Mouse (Mus musculus): ENCODE results near the gene Syne2.

Gene Syne2

DNA sequence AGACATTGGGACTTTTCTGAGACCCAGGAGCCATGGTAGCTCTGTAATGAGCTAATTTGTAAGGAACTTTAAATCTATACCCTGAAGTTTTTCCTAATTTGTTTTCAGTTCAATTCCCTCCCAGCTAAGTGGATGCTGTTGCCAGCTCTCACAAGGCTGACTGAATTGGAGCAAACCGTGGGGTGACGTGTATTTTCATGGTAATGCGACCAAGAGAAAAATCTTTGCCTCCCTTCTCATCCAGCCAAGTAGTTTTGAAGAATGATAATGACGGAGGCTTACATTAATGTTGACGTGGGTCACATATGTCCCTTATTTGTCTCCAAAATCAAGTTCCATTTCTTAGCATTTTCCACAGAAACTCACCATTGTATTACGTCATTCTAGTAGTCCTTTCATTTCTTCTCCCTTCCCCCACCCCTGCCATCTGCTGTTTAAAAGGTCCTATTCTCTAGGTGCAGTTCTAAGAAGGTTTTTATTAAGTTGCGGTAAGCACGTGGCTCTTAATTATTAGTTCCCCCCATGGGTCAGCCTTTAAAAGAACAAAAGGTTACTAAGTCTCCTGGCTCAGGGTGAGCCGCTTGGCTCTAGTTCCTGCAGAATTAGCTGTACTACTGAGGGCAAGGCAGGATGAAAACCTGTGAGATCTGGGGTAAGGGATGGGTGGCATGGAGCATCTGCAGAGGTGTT is 55.8 kb downstream of the Syne2 start:
- no peak for DNase-seq

DNA sequence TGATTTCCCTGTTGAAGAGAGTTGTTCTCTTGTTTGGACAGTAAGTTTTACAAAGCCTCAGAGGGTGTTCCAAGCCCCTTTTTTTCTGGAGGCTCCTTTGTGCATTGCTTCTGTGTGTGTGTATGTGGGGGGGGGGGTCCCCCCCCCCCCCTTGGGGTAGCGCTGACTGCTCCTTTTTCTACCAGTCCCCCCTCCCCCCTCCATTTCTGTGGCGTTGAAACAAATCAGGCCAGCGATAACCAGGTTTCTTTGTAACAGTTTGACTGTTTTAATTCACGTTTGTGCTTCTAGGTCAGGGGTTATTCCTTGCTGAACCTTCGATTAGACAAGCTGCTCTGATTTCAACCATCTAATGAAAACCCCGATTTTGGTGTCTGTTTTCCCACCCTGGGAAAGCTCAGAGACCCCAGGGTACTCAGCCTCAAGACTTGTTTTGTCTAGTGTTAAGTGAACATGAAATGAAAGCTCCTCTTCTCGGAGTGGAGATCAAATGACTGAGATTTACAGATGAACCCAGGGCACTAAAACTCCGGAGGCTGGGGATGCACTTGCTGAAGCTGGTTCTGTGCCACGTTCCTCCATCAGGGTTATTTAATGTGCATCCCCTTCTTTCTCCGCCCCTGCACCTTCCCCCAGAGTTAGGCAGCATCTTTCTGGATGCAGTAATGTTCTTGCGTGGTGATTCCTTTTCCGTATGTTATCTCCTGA is 56.5 kb downstream of the Syne2 start:
- DNase-seq = no peak

DNA sequence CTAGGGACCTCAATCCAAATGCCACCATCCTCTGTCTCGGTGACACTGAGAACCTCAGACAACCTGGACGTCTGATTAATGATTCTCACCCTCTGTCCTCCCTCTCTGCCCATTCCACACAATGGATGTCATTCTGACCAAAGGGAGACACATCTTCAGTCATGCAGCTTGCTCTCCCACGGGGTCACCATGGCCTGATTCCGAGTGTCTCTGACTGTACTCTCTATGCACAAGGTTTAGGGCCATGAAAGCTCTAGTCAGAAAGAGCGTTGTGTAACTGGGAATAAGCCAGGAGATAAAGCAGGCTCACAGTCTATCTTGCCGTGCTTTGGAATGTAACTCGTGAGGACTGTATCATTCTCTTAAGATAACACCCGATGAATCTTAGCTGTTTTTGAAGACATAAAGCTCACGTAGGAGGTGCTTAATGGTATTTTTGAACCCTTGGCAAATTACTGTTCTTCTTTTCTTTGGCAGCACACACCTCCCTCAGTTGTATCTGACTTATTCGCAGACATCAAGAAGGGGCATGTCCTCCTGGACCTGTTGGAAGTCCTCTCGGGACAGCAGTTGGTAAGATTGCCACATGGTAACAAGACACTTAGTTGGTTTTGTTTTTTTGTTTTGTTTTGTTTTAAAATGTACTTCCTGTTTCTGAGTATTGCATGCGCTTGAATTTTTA is 61.8 kb downstream of the Syne2 start:
- no peak for DNase-seq

DNA sequence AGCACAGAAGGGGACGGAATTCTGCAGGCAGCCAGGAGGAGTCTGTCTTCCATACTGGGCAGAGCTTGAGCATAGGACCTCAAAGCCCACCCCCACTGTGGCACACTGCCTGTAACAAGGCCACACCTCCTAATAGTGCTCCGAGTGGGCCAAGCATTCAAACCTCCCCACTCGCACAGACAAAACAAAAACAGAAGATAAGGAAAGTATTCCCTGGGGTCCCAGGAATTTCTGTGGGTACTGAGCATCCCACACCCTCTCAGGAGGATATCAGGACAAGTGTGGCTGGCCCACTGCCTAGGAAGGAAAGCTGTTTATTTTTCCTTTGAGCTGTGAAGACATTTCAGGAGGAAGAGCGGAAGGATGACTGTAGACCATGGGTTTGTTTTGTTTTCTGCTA is 63.6 kb downstream of the Syne2 start:
- DNase-seq = no peak

DNA sequence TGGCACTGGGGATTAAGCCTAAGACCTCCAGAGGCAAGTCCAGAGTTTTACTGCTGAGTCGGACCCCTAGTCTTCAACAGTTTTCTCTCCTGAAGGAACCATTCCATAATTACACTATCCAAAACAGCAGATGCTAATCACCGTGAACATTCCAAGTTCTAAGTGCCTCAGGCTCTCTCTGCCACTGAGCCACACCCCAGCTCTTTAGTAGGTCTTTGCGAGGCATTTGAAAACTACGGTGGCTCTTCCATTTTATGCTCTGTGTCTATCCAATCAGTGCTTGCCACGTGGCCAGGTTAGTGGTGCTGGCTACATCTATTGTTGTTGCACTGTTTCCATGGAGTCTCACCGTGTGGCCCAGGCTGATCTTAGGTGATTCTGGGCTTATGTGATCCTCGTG is 68.2 kb downstream of the Syne2 start:
- no peak for DNase-seq

DNA sequence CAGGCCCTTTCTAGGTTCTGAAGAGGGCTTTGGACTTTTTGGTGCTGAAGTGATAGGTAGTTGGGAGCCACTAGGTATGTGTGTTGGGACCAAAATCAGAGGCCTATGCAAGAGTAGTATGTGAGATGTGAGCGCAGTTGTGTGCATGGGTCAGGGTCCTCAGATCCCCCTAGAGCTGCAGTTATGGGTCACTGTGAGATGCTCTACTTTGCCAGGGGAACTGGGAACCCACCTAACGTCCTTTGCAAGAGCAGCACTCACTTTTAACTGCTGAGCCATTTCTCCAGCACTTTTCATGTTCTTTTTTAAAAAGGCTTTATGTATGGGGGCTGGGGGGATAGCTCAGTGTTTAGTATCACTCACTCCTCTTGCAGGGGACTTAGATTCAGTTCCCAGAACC is 69.0 kb downstream of the Syne2 start:
- DNase-seq = no peak

DNA sequence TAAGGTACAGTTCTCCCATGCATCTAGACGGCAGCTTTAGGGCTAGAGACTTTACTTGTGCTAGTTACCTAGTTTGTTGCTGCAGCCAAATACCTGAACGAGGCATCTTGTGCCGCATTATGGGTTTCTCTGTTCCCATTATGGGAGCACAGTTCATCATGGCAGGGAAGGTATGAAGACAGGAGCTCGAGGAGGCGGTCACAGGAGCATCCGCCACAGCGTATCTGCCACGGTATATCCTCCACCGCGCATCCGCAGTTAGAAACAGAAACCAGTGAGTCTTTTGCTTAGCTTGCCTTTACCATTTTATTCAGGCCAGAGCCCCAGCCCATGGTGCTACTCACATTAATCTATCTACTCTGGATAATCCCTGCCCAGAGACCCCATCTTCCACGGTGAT is 70.8 kb downstream of the Syne2 start:
- no peak for DNase-seq

DNA sequence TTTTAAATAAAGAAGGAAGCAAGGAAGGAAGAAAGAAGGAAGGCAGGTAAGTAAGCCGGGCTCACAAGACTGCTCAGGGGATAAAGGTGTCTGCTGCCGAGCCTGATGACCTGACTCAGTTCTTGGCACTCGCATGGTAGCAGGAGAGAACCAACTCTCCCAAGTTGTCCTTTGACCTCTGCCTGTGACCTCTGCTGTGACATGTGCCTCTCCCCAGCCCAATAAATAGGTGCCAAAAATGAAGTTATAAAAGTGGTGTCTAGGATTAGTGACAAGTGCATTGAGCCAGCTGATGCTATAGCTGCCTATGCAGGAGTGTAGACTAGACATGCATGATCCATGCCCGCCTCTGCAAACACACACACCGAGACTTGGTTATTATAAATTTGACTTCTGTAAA is 73.3 kb downstream of the Syne2 start:
- DNase-seq = no peak

DNA sequence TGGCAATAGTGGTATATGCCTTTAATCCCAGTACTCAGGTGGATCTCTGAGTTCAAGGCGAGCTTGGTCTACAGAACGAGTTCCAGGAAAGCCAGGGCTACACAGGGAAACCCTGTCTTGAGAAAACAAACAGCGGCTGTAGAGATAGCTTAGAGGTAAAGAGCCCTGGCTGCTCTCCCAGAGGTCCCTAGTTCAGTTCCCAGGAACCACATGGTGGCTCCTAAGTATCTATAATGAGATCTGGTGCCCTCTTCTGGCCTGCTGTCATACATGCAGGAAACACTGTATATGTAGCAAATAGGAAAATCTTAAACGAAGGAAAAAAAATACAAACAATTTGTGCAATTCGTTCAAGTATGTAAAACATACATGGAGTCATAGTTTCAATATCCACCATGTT is 75.5 kb downstream of the Syne2 start:
- no peak for DNase-seq

DNA sequence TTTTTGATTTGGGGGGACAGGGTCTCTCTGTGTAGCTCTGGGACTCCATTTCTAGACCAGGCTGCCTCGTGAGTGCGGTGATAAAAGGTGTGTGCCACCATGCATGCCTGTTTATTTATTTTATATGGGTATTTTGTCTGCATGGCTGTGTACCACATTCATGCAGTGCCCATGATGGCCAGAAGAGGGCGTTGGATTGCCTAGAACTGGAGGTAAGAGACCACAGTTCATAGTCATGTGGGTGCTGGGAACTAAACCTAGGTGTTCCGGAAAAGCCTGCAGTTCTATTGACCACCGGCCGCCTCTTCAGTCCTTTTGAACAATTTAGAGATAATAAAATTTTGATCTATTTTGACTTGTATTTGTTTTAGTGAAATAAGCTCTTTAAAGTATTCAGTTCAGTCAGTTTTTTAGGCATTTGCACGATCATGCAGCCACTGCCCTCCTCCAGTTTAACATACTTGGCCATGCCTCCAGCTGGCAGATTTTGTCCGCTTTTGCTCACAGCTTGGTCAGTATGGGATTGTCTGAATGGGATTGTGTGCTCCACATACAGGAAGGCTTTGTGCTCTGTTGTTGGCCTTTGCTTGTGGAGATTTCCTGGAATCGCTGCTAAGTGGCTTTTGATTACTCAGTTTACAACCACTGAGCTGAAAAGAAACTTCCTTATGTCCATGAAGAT is 76.5 kb downstream of the Syne2 start:
- no peak for DNase-seq

DNA sequence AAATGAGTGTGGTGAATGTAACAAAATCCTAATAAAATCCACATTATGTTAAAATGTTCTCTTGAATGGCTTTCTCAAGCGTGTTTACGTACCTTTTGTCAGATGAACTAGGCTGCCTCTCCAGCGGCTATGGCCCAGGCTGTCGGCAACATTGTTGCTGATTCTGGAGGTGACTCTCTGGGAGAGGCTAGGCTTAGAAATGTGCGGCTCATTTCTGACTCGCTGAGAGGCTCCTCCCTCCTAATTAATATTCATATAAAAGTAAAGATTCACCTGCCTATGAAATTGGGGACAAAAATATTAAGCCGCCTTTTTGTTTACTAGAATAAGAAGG is 77.0 kb downstream of the Syne2 start:
- no peak for DNase-seq

DNA sequence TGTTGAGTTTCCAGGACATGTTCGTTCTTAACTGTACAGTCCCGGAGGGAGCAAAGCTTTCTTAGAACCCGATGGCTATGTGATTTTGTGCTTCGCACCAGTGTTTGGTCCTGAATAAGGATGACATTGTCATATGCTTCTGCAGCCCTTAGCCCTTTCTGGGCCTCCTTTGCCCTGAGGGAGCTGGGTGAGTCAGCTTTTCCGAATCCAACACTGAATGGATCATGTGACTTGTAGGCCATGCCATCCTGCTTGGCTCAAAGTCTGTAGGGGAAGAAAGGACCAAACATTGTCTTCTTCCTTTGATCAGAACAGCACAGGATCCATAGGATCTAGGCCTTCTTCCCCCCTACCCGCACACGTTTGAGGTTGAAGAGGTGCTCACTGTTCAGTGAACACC is 79.9 kb downstream of the Syne2 start:
- no peak for DNase-seq

DNA sequence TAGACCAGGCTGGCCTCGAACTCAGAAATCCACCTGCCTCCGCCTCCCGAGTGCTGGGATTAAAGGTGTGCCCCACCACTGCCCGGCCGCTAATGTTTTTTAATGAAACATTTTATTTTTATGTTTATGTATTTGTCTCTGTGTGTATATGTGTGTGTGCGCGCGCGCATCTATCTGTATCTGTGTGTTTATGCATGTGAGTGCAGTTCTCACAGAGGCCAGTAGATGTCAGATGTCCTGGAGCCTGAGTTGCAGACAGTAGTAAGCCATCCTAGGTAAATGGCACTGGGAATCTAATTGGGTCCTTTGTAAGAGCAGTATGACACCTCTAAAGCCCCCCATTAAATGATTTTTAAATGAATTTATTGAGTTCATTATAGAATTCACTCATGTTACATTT is 83.8 kb downstream of the Syne2 start:
- no peak for DNase-seq

DNA sequence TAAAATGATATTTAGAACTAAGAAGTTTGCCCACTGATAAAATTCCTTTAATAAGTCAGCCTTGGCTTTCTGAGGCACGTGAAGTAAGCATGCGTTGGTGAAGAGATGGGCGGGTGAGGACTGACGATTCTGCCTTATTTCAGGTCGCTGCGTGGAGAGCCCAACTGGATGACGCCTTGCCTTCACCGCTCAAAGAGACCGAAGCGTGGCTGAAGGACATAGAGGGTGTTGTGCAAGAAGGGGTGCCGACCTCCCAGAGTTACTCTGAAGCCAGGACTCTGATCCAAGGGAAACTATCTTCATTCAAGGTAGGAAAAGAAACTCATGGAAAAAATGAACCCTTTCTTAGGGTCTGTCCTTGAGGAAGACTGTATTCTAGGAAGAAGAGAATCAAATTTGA is 86.1 kb downstream of the Syne2 start:
- DNase-seq = no peak

DNA sequence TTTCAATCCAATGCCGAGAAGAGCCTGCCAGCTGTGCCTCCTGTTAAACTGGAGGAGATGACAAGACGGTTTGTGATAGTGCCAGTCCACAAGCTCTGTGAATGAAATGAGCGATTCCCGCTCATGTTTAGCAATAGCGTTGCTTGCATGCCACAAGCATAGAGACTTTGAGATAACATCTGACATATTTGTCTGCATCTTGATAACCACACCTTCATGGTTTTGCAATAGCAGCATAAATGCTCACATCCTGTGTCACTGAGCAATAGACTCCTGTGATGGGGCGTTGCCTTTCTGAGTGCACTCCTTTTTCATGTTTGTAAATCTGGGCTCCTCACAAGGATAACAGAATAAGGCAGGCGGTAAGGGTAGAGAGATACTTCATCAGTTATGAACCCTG is 87.4 kb downstream of the Syne2 start:
- no peak for DNase-seq

DNA sequence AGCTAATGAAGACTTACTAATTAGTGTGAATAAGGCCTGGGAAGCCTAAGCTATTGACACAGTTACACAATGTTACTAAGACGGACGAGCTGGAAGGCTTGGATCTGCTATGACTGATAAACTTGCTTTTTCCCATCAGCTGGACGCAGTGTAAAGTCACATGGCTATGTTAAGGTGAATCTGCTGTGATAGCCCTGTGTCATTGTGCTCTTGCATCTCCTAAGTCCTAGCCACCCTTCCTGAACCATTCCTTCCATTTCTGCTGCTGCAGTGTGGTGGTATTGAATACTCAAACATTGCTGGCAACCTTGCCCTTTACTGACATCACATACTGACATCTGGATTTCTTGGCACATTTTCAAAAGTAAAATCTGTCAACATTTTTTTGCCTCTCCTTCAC is 90.5 kb downstream of the Syne2 start:
- no peak for DNase-seq

DNA sequence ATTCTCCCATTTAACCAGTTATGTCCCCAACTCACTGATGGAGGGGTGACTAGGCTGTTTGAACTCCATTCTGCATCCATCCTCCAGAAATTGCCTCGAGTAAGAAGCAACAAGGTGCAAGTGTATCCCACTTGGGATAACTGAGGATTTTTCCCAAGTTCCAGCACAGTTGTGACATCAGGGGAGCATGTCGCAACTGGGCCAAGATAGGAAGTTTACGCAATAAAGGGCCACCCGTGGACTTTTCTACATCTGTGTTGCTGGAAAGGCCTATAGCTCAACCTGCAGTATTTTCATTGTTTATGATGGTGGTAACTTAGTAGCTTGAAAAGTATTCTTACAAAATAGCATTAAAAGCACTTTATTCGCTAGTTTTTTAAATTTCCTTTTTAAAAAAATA is 97.8 kb downstream of the Syne2 start:
- DNase-seq = no peak

DNA sequence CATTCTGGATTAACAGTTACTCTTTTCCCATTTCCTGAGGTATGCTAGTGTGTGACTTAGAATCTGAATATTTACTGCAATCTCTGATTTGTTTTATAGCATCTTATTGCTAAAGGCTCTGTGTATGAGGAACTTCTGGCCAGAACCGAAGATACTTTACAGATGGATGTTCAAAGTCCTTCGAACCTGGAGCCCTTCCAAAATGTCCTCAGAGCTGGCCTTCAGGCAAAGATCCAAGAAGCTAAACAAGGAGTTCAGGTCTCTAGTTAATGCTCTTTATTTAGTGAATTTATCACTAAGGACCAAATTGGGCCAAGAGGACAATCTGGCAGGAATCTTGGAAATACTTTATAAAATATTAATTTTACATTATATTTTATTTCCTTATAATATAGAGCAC is 100.5 kb downstream of the Syne2 start:
- no peak for DNase-seq

DNA sequence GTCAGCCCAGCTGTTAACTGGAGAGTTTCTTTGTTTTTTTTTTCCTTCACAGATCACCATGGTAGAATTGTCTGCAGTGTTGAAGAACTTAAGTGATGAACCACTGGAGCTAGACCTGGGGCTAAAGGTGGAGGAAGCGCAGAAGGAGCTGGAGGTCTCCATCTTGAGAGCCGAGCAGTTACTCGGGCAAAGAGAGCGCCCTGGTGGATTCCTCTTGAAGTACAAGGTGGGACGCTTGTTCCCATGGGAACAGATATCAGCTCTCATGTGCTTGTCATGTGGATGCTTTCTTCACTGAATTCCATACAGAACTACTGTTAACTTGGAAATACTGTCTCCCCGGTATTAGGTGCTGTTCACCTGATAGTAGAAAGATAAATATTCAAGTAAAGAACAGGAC is 101.0 kb downstream of the Syne2 start:
- DNase-seq = peak; percentile 59

DNA sequence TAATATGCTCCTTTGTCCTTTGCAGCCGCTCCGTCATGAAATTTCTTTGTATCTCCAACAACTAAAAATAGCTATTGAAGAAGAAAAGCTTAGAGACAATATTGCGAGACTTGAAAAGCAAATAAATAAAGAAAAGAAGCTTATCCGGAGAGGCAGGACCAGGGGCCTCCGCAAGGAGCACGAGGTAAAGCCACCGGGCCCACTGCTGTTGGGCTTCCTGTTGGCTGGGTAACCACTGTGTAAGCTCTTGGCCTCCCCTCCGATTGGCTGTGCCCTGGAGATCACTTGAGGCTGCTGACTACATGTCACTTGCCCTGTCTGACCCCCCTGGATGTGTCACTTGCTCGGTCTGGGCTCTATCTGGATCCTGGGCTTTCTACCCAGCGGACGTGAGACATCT is 105.0 kb downstream of the Syne2 start:
- DNase-seq = no peak

DNA sequence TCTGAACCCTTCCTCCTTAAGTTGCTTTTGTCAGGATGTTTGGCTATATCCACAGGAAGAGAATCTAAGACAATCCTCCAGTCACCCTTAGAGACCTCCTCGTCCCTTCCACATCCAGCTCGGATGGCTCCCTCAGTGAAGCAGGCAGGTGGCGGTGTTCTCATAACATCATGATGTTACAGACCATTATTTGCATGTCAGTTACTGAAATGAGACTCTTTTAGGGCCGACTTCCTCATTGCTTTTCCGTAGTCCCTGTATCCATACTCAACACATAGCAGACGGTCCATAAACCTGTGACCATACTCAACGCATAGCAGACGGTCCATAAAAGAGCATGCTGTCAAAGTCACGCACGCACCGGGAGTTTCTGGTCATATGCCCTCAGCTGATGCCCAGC is 106.9 kb downstream of the Syne2 start:
- DNase-seq = no peak

DNA sequence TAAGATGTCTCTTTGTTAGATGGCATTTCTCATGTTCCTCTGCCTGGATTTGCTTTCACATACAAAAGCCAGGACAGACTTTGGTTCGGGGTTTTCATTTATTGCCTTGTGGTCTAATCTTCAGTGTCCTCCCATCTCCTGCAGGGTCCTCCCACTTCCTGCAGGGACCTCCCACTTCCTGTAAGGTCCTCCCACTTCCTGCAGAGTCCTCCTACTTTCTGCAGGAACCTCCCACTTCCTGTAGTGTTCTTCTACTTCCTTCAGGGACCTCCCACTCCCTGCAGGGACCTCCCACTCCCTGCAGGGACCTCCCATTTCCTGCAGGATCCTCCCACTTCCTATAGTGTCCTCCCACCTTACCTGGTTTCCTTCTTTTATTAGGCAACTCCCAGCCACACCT is 109.7 kb downstream of the Syne2 start:
- no peak for DNase-seq

DNA sequence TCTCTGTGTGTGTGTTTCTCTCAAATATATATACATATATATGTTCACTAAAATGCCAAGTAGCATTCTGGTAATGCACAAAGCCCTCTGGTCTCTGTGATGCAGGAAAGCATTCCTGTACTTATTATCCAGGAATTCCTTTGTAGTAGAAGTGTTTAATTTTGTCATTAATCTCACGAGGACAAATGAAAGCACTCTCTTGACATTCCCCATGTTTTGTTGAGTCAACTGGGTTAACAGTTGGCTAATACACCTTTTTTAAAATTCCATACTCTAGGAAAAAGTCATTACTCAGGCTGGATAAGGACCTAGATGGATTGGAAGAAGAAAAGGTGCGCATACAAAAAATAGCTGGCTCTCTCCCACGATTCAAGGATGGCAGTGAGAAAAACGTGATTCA is 115.6 kb downstream of the Syne2 start:
- no peak for DNase-seq

DNA sequence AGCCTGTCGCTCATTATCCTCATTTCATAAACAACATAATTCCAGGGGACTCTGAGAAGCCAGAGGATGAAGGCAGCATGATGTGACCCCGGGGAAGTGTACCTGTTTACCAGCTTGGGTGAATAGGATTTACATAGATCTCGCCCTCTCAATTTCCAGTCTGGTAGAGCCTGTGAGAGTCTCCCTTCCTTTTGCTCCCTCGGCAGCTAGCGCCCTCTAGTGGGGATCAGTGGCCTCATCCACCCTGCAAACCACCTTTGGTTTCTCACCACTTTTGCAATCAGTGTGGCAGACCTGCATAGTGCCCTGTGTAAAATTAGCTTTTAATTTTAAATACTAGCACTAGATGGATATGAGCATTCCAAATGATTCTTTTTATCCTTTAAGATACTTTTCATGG is 133.4 kb downstream of the Syne2 start:
- no peak for DNase-seq
